Mouse (Mus musculus) liver, adult 2 months (tissue): ENCODE measurements around the gene Olfr1291-ps1.

ENCODE experiments used
- CTCF ChIP-seq: fragments of 200-500 bp; IDR thresholded peaks from 2 replicates; pipeline ENCODE4 v1.5.1; 2011; ENCODE audit warnings: low read depth, low read length, control low read depth
- POLR2A ChIP-seq: fragments of 200-500 bp; IDR thresholded peaks from 2 replicates; pipeline ENCODE4 v1.6.1; 2011; ENCODE audit warnings: low read length, control low read depth; ENCODE audit not compliant: insufficient read depth; ENCODE audit errors: extremely low read depth

DNA sequence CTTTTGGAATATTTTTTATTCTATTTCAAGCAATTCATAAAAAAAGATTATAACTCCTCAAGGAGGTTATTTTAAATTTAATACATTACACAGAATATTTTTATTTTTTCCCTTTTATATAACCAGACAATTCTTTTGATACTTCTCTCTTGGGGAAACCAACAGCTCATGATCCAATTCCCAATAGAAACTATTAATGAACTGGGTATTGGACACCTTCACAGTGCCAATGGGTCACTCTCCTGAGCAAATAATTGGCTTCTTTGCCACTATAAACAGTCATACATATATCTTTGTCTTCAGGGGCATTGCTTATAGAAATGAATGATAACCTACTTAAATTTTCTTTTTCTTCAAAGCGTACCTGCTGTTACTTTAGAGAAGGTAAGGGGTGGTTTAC is 23.2 kb upstream of the Olfr1291-ps1 start, which contains the start of gene Olfr1288:
- TF ChIP-seq CTCF = no peak
- no peak for TF ChIP-seq POLR2A
